Mouse (Mus musculus) forebrain, postnatal 0 days (tissue): ENCODE measurements around the gene Apex1. TPM values are rescaled to one million over a fixed set of nuclear protein-coding genes. Genes with fewer than 3 reads are reported as not detected.
"Not testable (repeated sequence)": the region's sequence is repeated elsewhere in the genome, so short reads cannot be mapped to it uniquely, and the experiment has no call there.

ENCODE experiments used
- ATAC-seq: fragments of 200-750 bp; cut with Nextera tagmentation; 2 replicates; pipeline ENCODE4 v1.8.0; 2017; ENCODE audit warnings: mild to moderate bottlenecking, moderate library complexity
- DNase-seq: peaks from one replicate; pipeline ENCODE4 v3.0.0-alpha.2; 2015
- H3K27ac ChIP-seq: fragments of 300-500 bp; sonication (generic); 2 replicates; pipeline ENCODE4 v1.5.1; 2014; ENCODE audit warnings: low read depth, mild to moderate bottlenecking, antibody characterized with exemption, low read length, moderate library complexity, mixed read lengths
- H3K27me3 ChIP-seq: fragments of 300-500 bp; sonication (generic); 2 replicates; pipeline ENCODE4 v1.6.1; 2014; ENCODE audit warnings: mild to moderate bottlenecking, low read length, mixed read lengths; ENCODE audit not compliant: insufficient read depth
- H3K36me3 ChIP-seq: fragments of 300-500 bp; sonication (generic); 2 replicates; pipeline ENCODE4 v1.6.1; 2014; ENCODE audit warnings: mild to moderate bottlenecking, moderate library complexity; ENCODE audit not compliant: insufficient read depth
- H3K4me1 ChIP-seq: fragments of 300-500 bp; sonication (generic); 2 replicates; pipeline ENCODE4 v1.6.1; 2014; ENCODE audit warnings: antibody characterized with exemption; ENCODE audit not compliant: insufficient read depth
- H3K4me2 ChIP-seq: fragments of 300-500 bp; sonication (generic); 2 replicates; pipeline ENCODE4 v1.6.1; 2014; ENCODE audit warnings: low read depth, mild to moderate bottlenecking, moderate library complexity
- H3K4me3 ChIP-seq: fragments of 300-500 bp; sonication (generic); 2 replicates; pipeline ENCODE4 v1.5.1; 2014; ENCODE audit warnings: low read depth, low read length, mixed read lengths
- H3K9ac ChIP-seq: fragments of 300-500 bp; sonication (generic); 2 replicates; pipeline ENCODE4 v1.6.1; 2014; ENCODE audit warnings: mild to moderate bottlenecking
- H3K9me3 ChIP-seq: fragments of 300-500 bp; sonication (generic); 2 replicates; pipeline ENCODE4 v1.6.1; 2016; ENCODE audit warnings: low read length
- CTCF ChIP-seq: sonication (generic); IDR thresholded peaks from 2 replicates; pipeline ENCODE4 v1.5.1; 2016; ENCODE audit warnings: antibody characterized with exemption, control low read depth, low read depth
- WGBS: fragments of 180-500 bp; shearing (Covaris S2); extraction: QIAGEN DNeasy Blood & Tissue Kit; methylation state at CpG from one replicate; pipeline ENCODE4 v1.1.7; 2014; 5-methylcytosine and 5-hydroxymethylcytosine counted together
- polyA plus RNA-seq: library from polyadenylated mRNA; unstranded; fragments of >200 nt; fragmentation: Nextera tagmentation; extraction: Ambion mirVana; gene quantifications from 2 replicates; pipeline ENCODE4 v1.2.1, GENCODE M21; 2015
- total RNA-seq: library from RNA; depleted of rRNA; stranded (reverse); fragments of >200 nt; gene quantifications from 2 replicates; pipeline ENCODE4 v1.2.3, GENCODE M21; 2014

Gene Apex1
- total and polyA plus RNA-seq, 2 experiments from 2014 or later, result 134 to 193 TPM

DNA sequence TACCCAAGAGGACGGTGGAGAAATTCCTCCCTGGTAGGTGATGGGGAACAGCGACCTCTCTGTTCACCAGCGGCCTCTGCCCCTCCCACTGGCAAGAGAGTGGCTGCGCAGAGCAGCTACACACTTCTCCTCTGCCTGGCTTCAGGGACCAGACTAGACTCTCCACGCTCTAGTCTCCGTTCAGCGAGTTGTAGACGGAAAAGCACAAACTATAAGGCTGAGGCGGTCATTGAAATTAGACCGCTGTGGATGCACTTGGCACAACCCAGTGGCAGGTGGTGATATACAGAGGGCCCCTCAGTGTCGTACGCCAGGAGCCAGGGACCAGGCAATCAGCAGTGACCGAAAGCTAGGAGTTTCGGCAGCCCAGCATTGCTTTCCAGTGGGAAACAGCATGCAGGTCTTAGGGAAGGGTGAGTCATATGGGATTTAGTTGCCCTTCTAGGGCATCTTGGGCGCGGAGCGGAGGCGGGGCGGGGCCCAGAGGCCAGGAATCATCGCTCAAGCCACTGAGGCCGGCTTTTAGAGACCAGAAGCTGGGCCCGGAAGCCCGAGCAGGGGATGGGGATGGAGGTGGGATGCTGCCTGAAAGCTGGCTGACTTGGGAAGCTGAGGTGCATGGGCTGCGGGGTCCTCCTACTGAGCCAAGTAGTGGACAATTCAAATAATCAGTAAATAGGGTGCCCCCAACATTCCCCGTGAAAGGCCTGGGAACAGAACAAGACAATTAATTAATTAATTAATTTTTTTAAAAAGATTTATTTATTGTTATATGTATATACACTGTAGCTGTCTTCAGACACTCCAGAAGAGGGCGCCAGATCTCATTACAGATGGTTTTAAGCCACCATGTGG, 20.6 kb upstream of the Apex1 start:
- Histone ChIP-seq H3K27me3 (no peaks in the 10 kb centered on the region), H3K4me1 (no peaks in the 10 kb centered on the region), H3K9me3 (no peaks in the 10 kb centered on the region), H3K36me3 (no peaks in the 10 kb centered on the region), H3K9ac (peak overlapping the region; percentile 26), H3K4me2 (peak overlapping the region; percentile 55), H3K27ac (no peak overlapping the region), H3K4me3 (peak overlapping the region; percentile 32)
- 4% methylated on average over 26 of the region's 26 CpGs for WGBS
- ATAC-seq (peak; percentile 88), DNase-seq (peak; percentile 68)
- peak; percentile 57 for TF ChIP-seq CTCF

DNA sequence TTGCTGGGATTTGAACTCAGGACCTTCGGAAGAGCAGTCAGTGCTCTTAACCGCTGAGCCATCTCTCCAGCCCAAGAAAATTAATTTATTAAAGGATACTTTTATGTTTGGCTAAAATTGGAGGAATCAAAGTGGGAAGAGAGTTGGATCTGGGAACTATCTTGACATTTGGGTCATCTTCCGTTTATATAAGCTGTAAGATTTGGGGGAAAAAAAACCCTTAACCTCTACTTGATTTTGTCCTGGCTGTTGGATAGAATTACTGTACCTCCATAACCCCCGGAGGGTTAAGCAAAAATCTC, 20.0 kb upstream of the Apex1 start:
- Histone ChIP-seq H3K27me3 (no peaks in the 10 kb centered on the region), H3K36me3 (no peaks in the 10 kb centered on the region), H3K9me3 (no peaks in the 10 kb centered on the region), H3K27ac (no peak overlapping the region), H3K9ac (no peak overlapping the region), H3K4me1 (no peaks in the 10 kb centered on the region), H3K4me2 (no peak overlapping the region), H3K4me3 (no peak overlapping the region)
- no peak for TF ChIP-seq CTCF
- DNase-seq (no peak), ATAC-seq (no peak)
- 86% methylated on average over 4 of the region's 4 CpGs for WGBS

GRCm38 (mm10) chr14:50905327-50905726, 19.4 kb upstream of the Apex1 start:
- ATAC-seq, H3K4me2 ChIP-seq, H3K27ac ChIP-seq, H3K27me3 ChIP-seq, H3K9me3 ChIP-seq, DNase-seq, H3K9ac ChIP-seq, H3K4me1 ChIP-seq, H3K36me3 ChIP-seq, H3K4me3 ChIP-seq: not testable (repeated sequence)

GRCm38 (mm10) chr14:50908126-50908525, 16.6 kb upstream of the Apex1 start:
- no peak for DNase-seq
- no peak overlapping the region for H3K4me3 ChIP-seq
- H3K4me1 ChIP-seq, result no peaks in the 10 kb centered on the region
- H3K27me3 ChIP-seq, result no peaks in the 10 kb centered on the region
- no peak overlapping the region for H3K4me2 ChIP-seq
- ATAC-seq, result no peak
- no peaks in the 10 kb centered on the region for H3K9me3 ChIP-seq
- H3K36me3 ChIP-seq, result peaks cover 8% of the 10 kb centered on the region; the same call in 1 of the 2 replicates
- H3K9ac ChIP-seq, result no peak overlapping the region
- no peak overlapping the region for H3K27ac ChIP-seq
- TF ChIP-seq CTCF, result no peak
- WGBS, result 83% methylated on average over 4 of the region's 4 CpGs

- Histone ChIP-seq H3K36me3 (peaks cover 34% of the 10 kb centered on the region), H3K4me1 (no peaks in the 10 kb centered on the region), H3K4me3 (no peak overlapping the region), H3K9ac (no peak overlapping the region), H3K27ac (no peak overlapping the region), H3K27me3 (no peaks in the 10 kb centered on the region), H3K4me2 (no peak overlapping the region), H3K9me3 (no peaks in the 10 kb centered on the region)
- 54% methylated on average over 3 of the region's 3 CpGs for WGBS
- TF ChIP-seq CTCF, result no peak
- no peak for ATAC-seq
- no peak for DNase-seq
Measured at GRCm38 (mm10) chr14:50911356-50911755, 13.4 kb upstream of the Apex1 start.

- Histone ChIP-seq H3K9ac (0 out of 2 replicates have a peak overlapping the region, but pooled peaks have one; percentile 62), H3K36me3 (peaks cover 30% of the 10 kb centered on the region), H3K4me1 (peaks cover 12% of the 10 kb centered on the region; the same call in 1 of the 2 replicates), H3K4me3 (peak overlapping the region; percentile 70; the same call in 1 of the 2 replicates), H3K4me2 (peak overlapping the region; percentile 84)
- H3K9me3 ChIP-seq, H3K27ac ChIP-seq, ATAC-seq, H3K27me3 ChIP-seq, DNase-seq: not testable (repeated sequence)
- WGBS, result 71% methylated on average over 1 of the region's 1 CpGs
Measured at GRCm38 (mm10) chr14:50923437-50923836, 1.3 kb upstream of the Apex1 start.

DNA sequence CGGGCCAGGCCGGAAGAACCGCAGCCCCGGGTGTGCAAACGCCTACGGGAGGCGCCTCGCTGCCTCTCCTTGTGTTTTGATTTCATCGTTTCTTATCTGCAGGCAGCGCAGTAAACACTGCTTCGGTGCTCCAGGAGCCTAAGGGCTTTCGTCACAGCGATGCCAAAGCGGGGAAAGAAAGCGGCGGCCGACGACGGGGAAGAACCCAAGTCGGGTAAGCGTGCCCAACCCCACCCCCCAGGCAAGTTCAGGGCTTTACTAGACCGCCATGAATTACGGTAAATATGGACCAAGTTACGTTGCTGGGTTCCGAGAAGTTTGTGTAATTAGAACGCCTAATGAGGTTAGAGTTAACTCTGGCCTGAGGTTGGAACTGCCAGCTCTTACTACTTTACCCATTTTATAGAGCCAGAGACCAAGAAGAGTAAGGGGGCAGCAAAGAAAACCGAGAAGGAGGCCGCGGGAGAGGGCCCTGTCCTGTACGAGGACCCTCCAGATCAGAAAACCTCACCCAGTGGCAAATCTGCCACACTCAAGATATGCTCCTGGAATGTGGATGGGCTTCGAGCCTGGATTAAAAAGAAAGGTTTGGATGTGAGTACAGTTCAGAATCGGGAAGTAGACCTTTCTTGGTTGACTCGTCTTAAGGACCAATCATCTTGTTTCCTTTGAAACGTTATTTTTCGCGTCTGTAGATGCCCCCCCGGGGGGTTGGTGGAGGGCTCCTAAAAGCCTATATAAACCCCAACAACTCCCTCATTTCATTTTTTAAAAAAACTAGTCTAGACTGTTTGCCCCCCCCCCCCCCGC, 548 bp downstream of the Apex1 start:
- no peaks in the 10 kb centered on the region for H3K9me3 ChIP-seq
- H3K4me3 ChIP-seq, result peak overlapping the region; percentile 70
- H3K27ac ChIP-seq, result peak overlapping the region; percentile 83
- no peaks in the 10 kb centered on the region for H3K27me3 ChIP-seq
- H3K9ac ChIP-seq, result peak overlapping the region; percentile 62
- TF ChIP-seq CTCF, result no peak
- peak overlapping the region; percentile 84 for H3K4me2 ChIP-seq
- DNase-seq (no peak), ATAC-seq (peak; percentile 52)
- H3K36me3 ChIP-seq, result peaks cover 27% of the 10 kb centered on the region
- 2% methylated on average over 38 of the region's 38 CpGs for WGBS
- peaks cover 20% of the 10 kb centered on the region for H3K4me1 ChIP-seq
